Mouse (Mus musculus): ENCODE results near the gene Fchsd2. TPM values are rescaled to one million over a fixed set of nuclear protein-coding genes. Genes with fewer than 3 reads are reported as not detected.

The Fchsd2 gene
- polyA plus RNA-seq, 1 experiment from 2014 or later: 51.6 TPM

DNA sequence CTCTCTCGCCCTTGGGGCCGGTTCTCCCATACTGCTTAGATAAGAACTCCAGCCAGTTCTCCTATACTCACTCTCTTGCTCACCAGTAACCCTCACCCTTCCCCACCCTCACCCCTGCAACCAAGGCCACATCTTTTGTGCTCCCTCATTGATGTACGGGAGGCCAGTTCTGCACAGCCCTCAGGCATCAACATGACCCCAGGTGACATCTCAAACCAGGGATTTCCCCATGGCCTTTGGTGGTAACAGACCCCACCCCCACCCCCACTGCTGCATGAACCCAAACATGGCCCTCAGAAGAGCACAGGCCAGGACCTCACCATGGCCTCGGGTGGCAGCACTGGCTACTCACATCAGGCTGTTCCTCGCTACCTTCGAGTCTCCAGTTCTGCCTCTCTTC is 23.4 kb upstream of the Fchsd2 start:
- H3K36me3 ChIP-seq (ENCODE audit: control insufficient read depth, insufficient read depth, low read length): no peaks in the 10 kb centered on the region
- no peak overlapping the region for H3K9ac ChIP-seq (replicated peaks; ENCODE audit: low read depth, low read length)
- H3K4me3 ChIP-seq (ENCODE audit: low read depth, low read length): no peak overlapping the region
- no peaks in the 10 kb centered on the region for H3K27me3 ChIP-seq (ENCODE audit: control insufficient read depth, insufficient read depth, low read length)
- no peak overlapping the region for H3K4me2 ChIP-seq (ENCODE audit: low read depth, low read length)
- H3K9me3 ChIP-seq (ENCODE audit: control insufficient read depth, low read length): no peaks in the 10 kb centered on the region
- WGBS: 92% methylated on average over 6 of the region's 6 CpGs
- no peak for ATAC-seq (ENCODE audit: low read depth)
- H3K4me1 ChIP-seq (ENCODE audit: control insufficient read depth, insufficient read depth, low read length): no peaks in the 10 kb centered on the region
- H3K27ac ChIP-seq (ENCODE audit: low read depth, low read length): no peak overlapping the region

GRCm38 (mm10) chr7:101070406-101070805 is 22.3 kb upstream of the Fchsd2 start:
- H3K27me3 ChIP-seq (ENCODE audit: control insufficient read depth, insufficient read depth, low read length): no peaks in the 10 kb centered on the region

GRCm38 (mm10) chr7:101071020-101071419 is 21.6 kb upstream of the Fchsd2 start:
- Histone ChIP-seq H3K9me3 (ENCODE audit: control insufficient read depth, low read length) (no peaks in the 10 kb centered on the region), H3K36me3 (ENCODE audit: control insufficient read depth, insufficient read depth, low read length) (no peaks in the 10 kb centered on the region), H3K9ac (replicated peaks; ENCODE audit: low read depth, low read length) (no peak overlapping the region), H3K27me3 (ENCODE audit: control insufficient read depth, insufficient read depth, low read length) (no peaks in the 10 kb centered on the region), H3K27ac (ENCODE audit: low read depth, low read length) (no peak overlapping the region), H3K4me2 (ENCODE audit: low read depth, low read length) (no peak overlapping the region), H3K4me1 (ENCODE audit: control insufficient read depth, insufficient read depth, low read length) (no peaks in the 10 kb centered on the region), H3K4me3 (ENCODE audit: low read depth, low read length) (no peak overlapping the region)
- no peak for ATAC-seq (ENCODE audit: low read depth)
- 65% methylated on average over 6 of the region's 6 CpGs for WGBS

More at GRCm38 (mm10) chr7:101070406-101070805, 22.3 kb upstream of the Fchsd2 start:
- Histone ChIP-seq H3K4me2 (ENCODE audit: low read depth, low read length) (no peak overlapping the region), H3K36me3 (ENCODE audit: control insufficient read depth, insufficient read depth, low read length) (no peaks in the 10 kb centered on the region), H3K9me3 (ENCODE audit: control insufficient read depth, low read length) (no peaks in the 10 kb centered on the region), H3K27ac (ENCODE audit: low read depth, low read length) (no peak overlapping the region), H3K4me1 (ENCODE audit: control insufficient read depth, insufficient read depth, low read length) (no peaks in the 10 kb centered on the region), H3K4me3 (ENCODE audit: low read depth, low read length) (no peak overlapping the region), H3K9ac (replicated peaks; ENCODE audit: low read depth, low read length) (no peak overlapping the region)
- 52% methylated on average over 4 of the region's 4 CpGs for WGBS
- ATAC-seq (ENCODE audit: low read depth): no peak

GRCm38 (mm10) chr7:101072123-101072740 is 20.4 kb upstream of the Fchsd2 start:
- no peak for ATAC-seq (ENCODE audit: low read depth)
- H3K9ac ChIP-seq (replicated peaks; ENCODE audit: low read depth, low read length): no peak overlapping the region
- no peaks in the 10 kb centered on the region for H3K36me3 ChIP-seq (ENCODE audit: control insufficient read depth, insufficient read depth, low read length)
- no peak overlapping the region for H3K27ac ChIP-seq (ENCODE audit: low read depth, low read length)
- WGBS: 89% methylated on average over 12 of the region's 12 CpGs
- H3K4me1 ChIP-seq (ENCODE audit: control insufficient read depth, insufficient read depth, low read length): no peaks in the 10 kb centered on the region
- no peaks in the 10 kb centered on the region for H3K9me3 ChIP-seq (ENCODE audit: control insufficient read depth, low read length)
- H3K4me3 ChIP-seq (ENCODE audit: low read depth, low read length): no peak overlapping the region
- no peak overlapping the region for H3K4me2 ChIP-seq (ENCODE audit: low read depth, low read length)
- no peaks in the 10 kb centered on the region for H3K27me3 ChIP-seq (ENCODE audit: control insufficient read depth, insufficient read depth, low read length)

DNA sequence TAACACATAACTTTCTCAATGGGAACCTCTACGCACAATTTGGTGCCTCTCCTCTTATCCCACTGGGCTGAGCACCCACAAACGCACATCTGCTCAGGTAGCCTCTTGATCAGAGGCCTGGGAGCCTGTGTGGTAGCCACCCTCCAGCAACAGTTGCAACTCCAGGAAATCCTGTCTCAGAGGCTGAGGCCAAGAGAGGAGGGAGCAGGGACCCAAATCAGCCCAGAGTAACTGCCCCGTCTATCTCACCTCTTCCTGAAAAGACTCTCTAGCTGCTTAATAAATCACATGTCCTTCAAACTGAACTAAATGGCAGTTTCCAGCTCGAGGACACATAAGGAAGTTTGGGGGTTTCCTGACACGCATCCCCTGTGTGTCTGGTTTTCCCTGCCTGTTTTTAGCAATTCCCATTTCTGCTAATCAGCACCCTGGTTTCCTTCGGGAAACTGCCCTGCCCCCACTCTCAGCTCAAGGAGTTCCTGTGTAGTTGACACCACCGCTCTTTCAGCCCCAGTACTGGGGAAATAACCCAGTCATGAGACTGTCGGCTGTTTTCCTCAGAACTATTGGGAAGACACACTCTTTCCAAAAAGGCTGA is 18.4 kb upstream of the Fchsd2 start:
- no peaks in the 10 kb centered on the region for H3K27me3 ChIP-seq (ENCODE audit: control insufficient read depth, insufficient read depth, low read length)
- no peak overlapping the region for H3K9ac ChIP-seq (replicated peaks; ENCODE audit: low read depth, low read length)
- no peaks in the 10 kb centered on the region for H3K36me3 ChIP-seq (ENCODE audit: control insufficient read depth, insufficient read depth, low read length)
- H3K9me3 ChIP-seq (ENCODE audit: control insufficient read depth, low read length): no peaks in the 10 kb centered on the region
- no peak overlapping the region for H3K4me3 ChIP-seq (ENCODE audit: low read depth, low read length)
- H3K4me2 ChIP-seq (ENCODE audit: low read depth, low read length): no peak overlapping the region
- ATAC-seq (ENCODE audit: low read depth): no peak
- H3K4me1 ChIP-seq (ENCODE audit: control insufficient read depth, insufficient read depth, low read length): no peaks in the 10 kb centered on the region
- H3K27ac ChIP-seq (ENCODE audit: low read depth, low read length): no peak overlapping the region
- 61% methylated on average over 8 of the region's 8 CpGs for WGBS

DNA sequence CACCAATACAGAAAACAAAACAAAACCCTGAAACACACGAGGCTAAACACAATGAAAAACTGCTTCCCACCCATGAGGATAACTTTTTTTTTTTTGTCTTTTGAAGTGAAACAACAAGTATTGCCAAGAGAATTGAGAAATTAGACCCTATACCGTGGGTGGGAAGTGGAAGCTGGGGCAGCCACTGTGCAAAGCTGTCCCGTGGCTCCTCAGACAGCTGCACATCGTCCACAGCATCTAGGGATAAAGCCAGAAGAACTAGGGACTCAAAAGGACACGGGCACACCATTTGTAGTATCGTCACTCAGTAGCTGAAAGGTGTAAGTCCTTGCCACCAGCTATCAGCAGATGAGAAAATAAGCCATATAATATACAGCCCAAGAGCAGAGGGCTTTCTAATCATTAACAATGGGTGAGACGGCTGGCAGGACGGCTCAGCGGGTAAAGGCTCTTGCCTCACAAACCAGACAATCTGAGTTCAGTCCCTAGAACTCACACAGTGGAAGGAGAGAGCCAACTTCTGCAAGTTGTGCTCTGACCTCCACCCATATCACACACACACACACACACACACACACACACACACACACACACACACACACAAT is 9.0 kb upstream of the Fchsd2 start:
- H3K27me3 ChIP-seq (ENCODE audit: control insufficient read depth, insufficient read depth, low read length): no peaks in the 10 kb centered on the region
- H3K9ac ChIP-seq (replicated peaks; ENCODE audit: low read depth, low read length): no peak overlapping the region
- WGBS: 62% methylated on average over 9 of the region's 9 CpGs
- no peak overlapping the region for H3K4me3 ChIP-seq (ENCODE audit: low read depth, low read length)
- no peak for ATAC-seq (ENCODE audit: low read depth)
- H3K4me2 ChIP-seq (ENCODE audit: low read depth, low read length): no peak overlapping the region
- H3K9me3 ChIP-seq (ENCODE audit: control insufficient read depth, low read length): no peaks in the 10 kb centered on the region
- no peaks in the 10 kb centered on the region for H3K4me1 ChIP-seq (ENCODE audit: control insufficient read depth, insufficient read depth, low read length)
- H3K36me3 ChIP-seq (ENCODE audit: control insufficient read depth, insufficient read depth, low read length): no peaks in the 10 kb centered on the region
- no peak overlapping the region for H3K27ac ChIP-seq (ENCODE audit: low read depth, low read length)

DNA sequence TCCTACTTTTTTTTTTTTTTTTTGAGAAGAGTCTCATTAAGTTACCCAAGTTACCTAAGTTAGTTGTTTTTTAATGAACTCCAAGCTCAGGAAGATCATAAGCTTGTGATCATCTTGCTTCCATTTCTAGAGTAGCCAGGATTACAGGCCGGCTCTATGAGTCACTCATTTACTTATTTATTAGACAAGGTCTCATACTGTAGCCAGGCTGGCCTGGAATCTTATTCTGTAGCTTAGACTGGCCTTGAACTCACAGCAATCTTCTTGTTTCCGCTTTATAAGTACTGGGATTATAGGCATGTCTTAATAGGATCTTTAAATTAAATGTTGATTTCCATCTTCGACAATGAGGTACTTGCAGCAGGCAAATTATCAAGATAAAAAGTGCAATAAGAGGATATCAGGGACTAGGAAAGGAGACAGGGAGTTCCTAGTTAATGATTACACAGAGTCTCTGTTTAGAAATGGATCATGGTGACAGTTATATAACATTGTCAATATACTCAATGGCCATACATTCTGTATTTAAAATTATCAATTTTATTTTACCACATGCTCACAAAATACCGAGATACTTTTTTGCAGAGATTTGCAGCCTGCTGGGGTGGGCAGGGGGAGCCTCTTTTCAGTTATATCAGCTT is 7.7 kb upstream of the Fchsd2 start:
- no peaks in the 10 kb centered on the region for H3K9me3 ChIP-seq (ENCODE audit: control insufficient read depth, low read length)
- no peak overlapping the region for H3K9ac ChIP-seq (replicated peaks; ENCODE audit: low read depth, low read length)
- ATAC-seq (ENCODE audit: low read depth): no peak
- no peak overlapping the region for H3K27ac ChIP-seq (ENCODE audit: low read depth, low read length)
- no peaks in the 10 kb centered on the region for H3K27me3 ChIP-seq (ENCODE audit: control insufficient read depth, insufficient read depth, low read length)
- no peaks in the 10 kb centered on the region for H3K36me3 ChIP-seq (ENCODE audit: control insufficient read depth, insufficient read depth, low read length)
- WGBS: 87% methylated on average over 4 of the region's 4 CpGs
- H3K4me2 ChIP-seq (ENCODE audit: low read depth, low read length): no peak overlapping the region
- no peak overlapping the region for H3K4me3 ChIP-seq (ENCODE audit: low read depth, low read length)
- no peaks in the 10 kb centered on the region for H3K4me1 ChIP-seq (ENCODE audit: control insufficient read depth, insufficient read depth, low read length)

GRCm38 (mm10) chr7:101085779-101086178 is 6.9 kb upstream of the Fchsd2 start:
- Histone ChIP-seq H3K9ac (replicated peaks; ENCODE audit: low read depth, low read length) (no peak overlapping the region), H3K27ac (ENCODE audit: low read depth, low read length) (no peak overlapping the region), H3K27me3 (ENCODE audit: control insufficient read depth, insufficient read depth, low read length) (no peaks in the 10 kb centered on the region), H3K9me3 (ENCODE audit: control insufficient read depth, low read length) (no peaks in the 10 kb centered on the region), H3K36me3 (ENCODE audit: control insufficient read depth, insufficient read depth, low read length) (no peaks in the 10 kb centered on the region), H3K4me3 (ENCODE audit: low read depth, low read length) (no peak overlapping the region), H3K4me2 (ENCODE audit: low read depth, low read length) (no peak overlapping the region), H3K4me1 (ENCODE audit: control insufficient read depth, insufficient read depth, low read length) (no peaks in the 10 kb centered on the region)
- no peak for ATAC-seq (ENCODE audit: low read depth)
- WGBS: 73% methylated on average over 4 of the region's 4 CpGs

DNA sequence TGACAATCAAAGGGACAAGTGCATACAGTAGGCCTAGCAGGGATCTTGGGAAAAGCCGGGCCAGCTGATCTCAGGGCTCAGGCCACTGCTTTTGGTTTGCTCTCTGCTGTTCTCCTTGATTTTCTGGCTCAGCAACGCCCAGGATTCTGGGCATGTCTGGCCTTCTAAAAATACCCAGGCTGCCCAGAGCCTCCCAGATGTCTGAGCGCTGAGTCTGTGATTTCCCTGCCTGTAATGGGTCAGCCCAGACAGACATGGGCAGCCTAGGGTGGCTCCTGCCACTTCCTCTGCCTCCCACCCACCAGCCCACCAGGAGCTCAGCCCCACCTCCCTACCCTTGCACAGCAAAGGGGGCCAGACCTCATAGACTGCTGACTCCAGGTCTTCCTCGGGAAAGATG is 4.0 kb upstream of the Fchsd2 start:
- H3K27ac ChIP-seq (ENCODE audit: low read depth, low read length): no peak overlapping the region
- ATAC-seq (ENCODE audit: low read depth): no peak
- no peaks in the 10 kb centered on the region for H3K4me1 ChIP-seq (ENCODE audit: control insufficient read depth, insufficient read depth, low read length)
- no peak overlapping the region for H3K4me3 ChIP-seq (ENCODE audit: low read depth, low read length)
- H3K4me2 ChIP-seq (ENCODE audit: low read depth, low read length): no peak overlapping the region
- no peak overlapping the region for H3K9ac ChIP-seq (replicated peaks; ENCODE audit: low read depth, low read length)
- no peaks in the 10 kb centered on the region for H3K27me3 ChIP-seq (ENCODE audit: control insufficient read depth, insufficient read depth, low read length)
- no peaks in the 10 kb centered on the region for H3K9me3 ChIP-seq (ENCODE audit: control insufficient read depth, low read length)
- WGBS: 75% methylated on average over 4 of the region's 4 CpGs
- H3K36me3 ChIP-seq (ENCODE audit: control insufficient read depth, insufficient read depth, low read length): no peaks in the 10 kb centered on the region
